Mouse (Mus musculus): Measurements from ENCODE around the gene Ago3. TPM values are rescaled to one million over a fixed set of nuclear protein-coding genes. Genes with fewer than 3 reads are reported as not detected.

The Ago3 gene
- total RNA-seq (2021), result 1 to 10 TPM; 7.6 TPM
- long read RNA-seq, experiment 1, full-length matches to known transcripts, result 1 of 3 reads
- long read RNA-seq, experiment 1, partial matches to known transcripts, result 0 of 3 reads
- long read RNA-seq, experiment 1, other reads (novel, unspliced or antisense), result 2 of 3 reads
- long read RNA-seq, experiment 2, partial matches to known transcripts, result 0 of 4 reads
- long read RNA-seq, experiment 2, other reads (novel, unspliced or antisense), result 4 of 4 reads

- peak; percentile 96 for DNase-seq (ENCODE audit: low spot score)
Observed at GRCm38 (mm10) chr4:126429347-126430079, at the start of gene Ago3. Gene Ago3 (minus strand): TSS chr4:126429556.

GRCm38 (mm10) chr4:126473031-126473430, 43.7 kb upstream of the Ago3 start:
- DNase-seq (ENCODE audit: low spot score), result no peak

- DNase-seq (ENCODE audit: low spot score), result no peak
Observed at GRCm38 (mm10) chr4:126469334-126469733, 40.0 kb upstream of the Ago3 start.

GRCm38 (mm10) chr4:126468925-126469324, 39.6 kb upstream of the Ago3 start:
- DNase-seq (ENCODE audit: low spot score), result no peak

GRCm38 (mm10) chr4:126468285-126468901, 39.0 kb upstream of the Ago3 start, which contains the start of gene Ago1:
Gene Ago1 (minus strand): TSS chr4:126468583.
- peak; percentile 95 for DNase-seq (ENCODE audit: low spot score)

- peak; percentile 30 for DNase-seq (ENCODE audit: low spot score)
Observed at GRCm38 (mm10) chr4:126467721-126468284, 38.4 kb upstream of the Ago3 start.

GRCm38 (mm10) chr4:126466251-126466750, 36.9 kb upstream of the Ago3 start:
- DNase-seq (ENCODE audit: low spot score), result no peak

GRCm38 (mm10) chr4:126465843-126466242, 36.5 kb upstream of the Ago3 start:
- no peak for DNase-seq (ENCODE audit: low spot score)

- DNase-seq (ENCODE audit: low spot score), result no peak
Observed at GRCm38 (mm10) chr4:126464892-126465235, 35.5 kb upstream of the Ago3 start.

- no peak for DNase-seq (ENCODE audit: low spot score)
Observed at GRCm38 (mm10) chr4:126464189-126464891, 35.0 kb upstream of the Ago3 start.

GRCm38 (mm10) chr4:126455441-126455840, 26.1 kb upstream of the Ago3 start:
- no peak for DNase-seq (ENCODE audit: low spot score)

- no peak for DNase-seq (ENCODE audit: low spot score)
Observed at GRCm38 (mm10) chr4:126454547-126455254, 25.3 kb upstream of the Ago3 start.

GRCm38 (mm10) chr4:126450268-126450667, 20.9 kb upstream of the Ago3 start:
- DNase-seq (ENCODE audit: low spot score), result no peak

GRCm38 (mm10) chr4:126447126-126447525, 17.8 kb upstream of the Ago3 start:
- peak; percentile 23 for DNase-seq (ENCODE audit: low spot score)

GRCm38 (mm10) chr4:126444528-126444927, 15.2 kb upstream of the Ago3 start:
- no peak for DNase-seq (ENCODE audit: low spot score)

GRCm38 (mm10) chr4:126438261-126438660, 8.9 kb upstream of the Ago3 start:
- DNase-seq (ENCODE audit: low spot score), result no peak

- no peak for DNase-seq (ENCODE audit: low spot score)
Observed at GRCm38 (mm10) chr4:126436268-126436667, 6.9 kb upstream of the Ago3 start.

- no peak for DNase-seq (ENCODE audit: low spot score)
Observed at GRCm38 (mm10) chr4:126434094-126434493, 4.7 kb upstream of the Ago3 start.

GRCm38 (mm10) chr4:126433175-126433574, 3.8 kb upstream of the Ago3 start:
- peak; percentile 24 for DNase-seq (ENCODE audit: low spot score)

GRCm38 (mm10) chr4:126431746-126432145, 2.4 kb upstream of the Ago3 start:
- no peak for DNase-seq (ENCODE audit: low spot score)
